Mouse (Mus musculus): ENCODE results near the gene Map4k3. TPM values are rescaled to one million over a fixed set of nuclear protein-coding genes. Genes with fewer than 3 reads are reported as not detected.
"Not testable (repeated sequence)": the region's sequence is repeated elsewhere in the genome, so short reads cannot be mapped to it uniquely, and the experiment has no call there.

Map4k3 gene
- polyA plus RNA-seq, 1 experiment from 2014 or later: 25.4 TPM

- Histone ChIP-seq H3K36me3 (no peaks in the 10 kb centered on the region), H3K9ac (no peak overlapping the region), H3K4me2 (no peak overlapping the region), H3K9me3 (no peaks in the 10 kb centered on the region), H3K27me3 (no peaks in the 10 kb centered on the region), H3K27ac (replicated peaks) (no peak overlapping the region), H3K4me3 (no peak overlapping the region), H3K4me1 (replicated peaks) (peaks cover under 1% of the 10 kb centered on the region; the same call in 1 of the 2 replicates)
- no peak for ATAC-seq (ENCODE audit: low FRiP score, low read depth)
- 87% methylated on average over 4 of the region's 4 CpGs for WGBS
These were observed 156.8 kb downstream of the Map4k3 start for GRCm38 (mm10) chr17:80571460-80571859.

- 94% methylated on average over 1 of the region's 2 CpGs for WGBS
- ATAC-seq (ENCODE audit: low FRiP score, low read depth); H3K4me2 ChIP-seq; H3K27me3 ChIP-seq; H3K4me1 ChIP-seq (replicated peaks); H3K27ac ChIP-seq (replicated peaks); H3K9ac ChIP-seq; H3K36me3 ChIP-seq; H3K9me3 ChIP-seq; H3K4me3 ChIP-seq: not testable (repeated sequence)
These were observed 158.6 kb downstream of the Map4k3 start for GRCm38 (mm10) chr17:80569718-80570117.

DNA sequence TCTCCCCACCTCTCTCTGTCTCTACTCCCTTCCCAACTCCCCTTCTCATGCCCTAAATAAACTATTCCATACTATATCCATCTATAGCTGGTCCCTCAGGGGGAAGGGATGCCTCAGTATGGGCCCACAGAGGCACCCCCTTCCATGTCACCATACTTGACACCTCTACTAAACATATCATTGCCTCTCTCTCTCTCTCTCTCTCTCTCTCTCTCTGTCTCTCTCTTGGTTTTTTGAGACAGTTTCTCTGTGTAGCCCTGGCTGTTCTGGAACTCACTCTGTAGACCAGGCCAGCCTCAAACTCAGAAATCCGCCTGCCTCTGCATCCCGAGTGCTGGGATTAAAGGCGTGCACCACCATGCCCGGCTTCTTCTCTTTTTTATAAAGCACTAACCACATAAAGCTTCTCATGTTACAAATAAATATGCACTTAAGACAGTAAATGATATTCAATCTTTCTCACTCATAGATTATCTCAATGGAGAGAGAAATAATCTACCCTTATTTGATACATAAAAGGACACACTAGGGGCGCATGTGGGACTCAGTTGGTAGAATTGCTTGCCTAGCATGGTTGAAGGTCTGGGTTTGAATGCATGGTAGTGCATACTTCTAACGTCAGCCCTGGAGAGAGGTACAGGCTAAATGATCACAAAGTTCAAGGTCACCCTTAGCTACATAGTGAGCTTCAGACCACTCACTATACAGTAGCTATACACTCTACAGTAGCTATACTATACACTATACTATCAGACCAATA is 159.3 kb downstream of the Map4k3 start:
- H3K4me3 ChIP-seq: no peak overlapping the region
- no peaks in the 10 kb centered on the region for H3K27me3 ChIP-seq
- no peak overlapping the region for H3K4me2 ChIP-seq
- no peaks in the 10 kb centered on the region for H3K36me3 ChIP-seq
- no peak overlapping the region for H3K9ac ChIP-seq
- WGBS: 91% methylated on average over 6 of the region's 6 CpGs
- no peaks in the 10 kb centered on the region for H3K4me1 ChIP-seq (replicated peaks)
- no peak overlapping the region for H3K27ac ChIP-seq (replicated peaks)
- ATAC-seq (ENCODE audit: low FRiP score, low read depth): no peak
- H3K9me3 ChIP-seq: peaks cover 2% of the 10 kb centered on the region; the same call in 1 of the 2 replicates

DNA sequence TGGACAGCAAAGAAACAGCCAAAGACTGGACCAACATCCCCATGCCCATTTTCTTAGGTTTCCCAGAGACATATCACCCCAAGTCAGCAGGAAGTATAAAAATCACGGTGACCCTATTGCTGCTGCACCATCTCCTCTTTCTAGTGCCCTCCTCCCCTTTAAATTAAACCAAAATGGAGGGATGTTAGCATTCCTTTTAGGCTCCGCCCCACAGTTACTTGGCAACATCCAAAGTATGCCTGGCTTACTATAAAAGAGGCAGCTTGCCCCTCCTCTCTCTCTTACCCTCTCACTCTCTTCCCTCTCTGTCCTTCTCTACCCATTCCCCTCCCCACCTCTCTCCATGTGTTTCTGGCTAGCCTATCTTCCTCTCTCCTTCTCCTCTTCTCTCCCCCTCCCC is 159.8 kb downstream of the Map4k3 start:
- Histone ChIP-seq H3K4me3 (no peak overlapping the region), H3K27ac (replicated peaks) (no peak overlapping the region), H3K4me1 (replicated peaks) (no peaks in the 10 kb centered on the region), H3K9me3 (peaks cover 2% of the 10 kb centered on the region; the same call in 1 of the 2 replicates), H3K27me3 (no peaks in the 10 kb centered on the region), H3K9ac (no peak overlapping the region), H3K36me3 (no peaks in the 10 kb centered on the region), H3K4me2 (no peak overlapping the region)
- WGBS: 76% methylated on average over 2 of the region's 2 CpGs
- no peak for ATAC-seq (ENCODE audit: low FRiP score, low read depth)

DNA sequence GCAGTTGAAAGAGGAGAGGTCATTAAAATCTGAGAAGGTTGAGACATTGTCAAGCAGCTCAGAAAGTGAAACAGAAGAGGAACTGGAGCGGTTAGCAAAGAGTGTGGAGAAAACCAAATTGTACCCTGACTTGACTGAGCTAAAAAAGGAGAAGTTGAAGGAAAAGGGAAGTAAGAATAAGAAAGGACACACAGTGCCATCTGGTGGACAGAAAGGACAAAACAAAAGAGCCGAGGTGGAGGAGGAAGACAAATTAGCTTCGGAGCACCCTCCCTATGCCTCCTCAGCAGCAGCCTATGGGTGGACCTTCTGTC is 163.7 kb downstream of the Map4k3 start:
- Histone ChIP-seq H3K9ac (no peak overlapping the region), H3K36me3 (no peaks in the 10 kb centered on the region), H3K4me1 (replicated peaks) (no peaks in the 10 kb centered on the region), H3K4me2 (no peak overlapping the region), H3K27me3 (no peaks in the 10 kb centered on the region), H3K27ac (replicated peaks) (no peak overlapping the region), H3K9me3 (peaks cover 2% of the 10 kb centered on the region; the same call in 1 of the 2 replicates), H3K4me3 (no peak overlapping the region)
- no peak for ATAC-seq (ENCODE audit: low FRiP score, low read depth)
- WGBS: 69% methylated on average over 3 of the region's 3 CpGs

- not testable (repeated sequence) for H3K9me3 ChIP-seq; H3K4me1 ChIP-seq (replicated peaks); H3K9ac ChIP-seq; H3K36me3 ChIP-seq; H3K4me2 ChIP-seq; H3K27me3 ChIP-seq; H3K27ac ChIP-seq (replicated peaks); ATAC-seq (ENCODE audit: low FRiP score, low read depth); H3K4me3 ChIP-seq
- WGBS: 97% methylated on average over 27 of the region's 27 CpGs
These were observed 164.3 kb downstream of the Map4k3 start for GRCm38 (mm10) chr17:80563762-80564610.

GRCm38 (mm10) chr17:80562792-80563191 is 165.5 kb downstream of the Map4k3 start:
- ATAC-seq (ENCODE audit: low FRiP score, low read depth): no peak
- no peaks in the 10 kb centered on the region for H3K27me3 ChIP-seq

DNA sequence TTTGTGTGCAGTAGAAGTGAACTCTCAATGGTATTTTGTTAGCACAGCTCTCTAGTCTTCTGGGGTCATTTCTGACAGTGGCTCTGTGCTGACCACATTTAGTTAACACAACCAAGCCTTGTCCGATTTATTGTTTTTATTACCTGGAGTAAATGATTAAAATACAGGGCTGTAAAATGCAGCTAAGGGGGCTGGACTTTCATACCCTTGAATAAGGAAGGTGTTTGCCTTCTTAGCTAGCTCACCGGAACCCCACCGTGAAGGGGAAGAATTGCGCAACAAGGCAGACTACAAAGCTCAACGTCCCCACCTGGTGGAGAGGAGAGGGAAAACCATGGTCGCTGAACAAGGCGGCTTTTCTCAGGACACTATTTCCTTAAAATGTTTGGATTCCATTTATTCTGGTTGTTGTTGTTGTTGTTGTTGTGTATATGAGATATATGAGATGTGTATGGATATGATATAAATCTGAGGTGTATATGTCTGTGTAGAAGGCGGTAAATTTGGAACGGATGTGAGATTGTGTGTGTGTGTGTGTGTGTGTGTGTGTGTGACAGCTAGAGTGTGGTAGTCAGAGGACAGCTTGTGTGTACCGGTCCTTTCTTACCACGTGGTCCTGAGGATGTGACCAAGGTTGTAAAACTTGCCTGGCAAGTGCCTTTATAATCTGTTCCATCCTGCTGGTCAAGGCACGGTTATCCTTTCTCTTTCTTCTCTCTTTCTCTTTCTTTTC is 167.4 kb downstream of the Map4k3 start:
- Histone ChIP-seq H3K9ac (no peak overlapping the region), H3K4me2 (0 out of 2 replicates have a peak overlapping the region, but pooled peaks have one; percentile 19), H3K4me3 (no peak overlapping the region), H3K27ac (replicated peaks) (no peak overlapping the region), H3K36me3 (0 out of 2 replicates have a peak, but pooled peaks cover 5% of the 10 kb centered on the region), H3K4me1 (replicated peaks) (no peaks in the 10 kb centered on the region), H3K9me3 (no peaks in the 10 kb centered on the region), H3K27me3 (no peaks in the 10 kb centered on the region)
- WGBS: 21% methylated on average over 12 of the region's 12 CpGs
- ATAC-seq (ENCODE audit: low FRiP score, low read depth): peak; percentile 49; the same call in 1 of the 2 replicates

More at GRCm38 (mm10) chr17:80562792-80563191, 165.5 kb downstream of the Map4k3 start:
- Histone ChIP-seq H3K4me3 (no peak overlapping the region), H3K9ac (no peak overlapping the region), H3K4me1 (replicated peaks) (no peaks in the 10 kb centered on the region), H3K36me3 (0 out of 2 replicates have a peak, but pooled peaks cover under 1% of the 10 kb centered on the region), H3K9me3 (peaks cover 2% of the 10 kb centered on the region; the same call in 1 of the 2 replicates), H3K27ac (replicated peaks) (no peak overlapping the region), H3K4me2 (no peak overlapping the region)
- 70% methylated on average over 5 of the region's 5 CpGs for WGBS

DNA sequence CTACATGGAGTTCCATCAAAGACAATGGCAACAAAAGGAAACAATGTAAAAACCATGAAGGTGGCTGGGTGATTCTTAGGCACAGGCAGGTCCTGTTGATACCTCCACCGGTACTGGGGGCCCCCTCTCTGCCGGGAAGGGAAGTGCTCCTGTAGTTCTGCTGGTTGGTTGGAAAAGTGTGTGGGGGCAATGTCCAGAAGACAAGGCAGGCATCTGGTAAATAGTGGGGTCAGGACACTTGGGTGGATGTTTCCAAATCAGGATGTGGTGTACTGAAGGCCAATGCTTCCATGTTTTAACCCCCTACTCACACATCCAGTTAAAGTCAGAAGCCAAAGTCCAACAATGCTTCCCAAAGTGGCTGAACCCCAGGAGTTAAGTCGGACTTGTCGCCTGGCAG is 168.5 kb downstream of the Map4k3 start:
- Histone ChIP-seq H3K4me3 (no peak overlapping the region), H3K27me3 (no peaks in the 10 kb centered on the region), H3K4me2 (no peak overlapping the region), H3K9ac (no peak overlapping the region), H3K27ac (replicated peaks) (no peak overlapping the region), H3K4me1 (replicated peaks) (no peaks in the 10 kb centered on the region), H3K36me3 (0 out of 2 replicates have a peak, but pooled peaks cover 5% of the 10 kb centered on the region), H3K9me3 (no peaks in the 10 kb centered on the region)
- 87% methylated on average over 4 of the region's 4 CpGs for WGBS
- ATAC-seq (ENCODE audit: low FRiP score, low read depth): no peak; the same call in 1 of the 2 replicates

- Histone ChIP-seq H3K4me2 (no peak overlapping the region), H3K27ac (replicated peaks) (no peak overlapping the region), H3K36me3 (0 out of 2 replicates have a peak, but pooled peaks cover 5% of the 10 kb centered on the region), H3K27me3 (no peaks in the 10 kb centered on the region), H3K4me3 (no peak overlapping the region), H3K9ac (no peak overlapping the region), H3K4me1 (replicated peaks) (peaks cover 5% of the 10 kb centered on the region; the same call in 1 of the 2 replicates), H3K9me3 (no peaks in the 10 kb centered on the region)
- WGBS: 41% methylated on average over 11 of the region's 11 CpGs
- ATAC-seq (ENCODE audit: low FRiP score, low read depth): no peak
These were observed 169.2 kb downstream of the Map4k3 start for GRCm38 (mm10) chr17:80559050-80559449.

DNA sequence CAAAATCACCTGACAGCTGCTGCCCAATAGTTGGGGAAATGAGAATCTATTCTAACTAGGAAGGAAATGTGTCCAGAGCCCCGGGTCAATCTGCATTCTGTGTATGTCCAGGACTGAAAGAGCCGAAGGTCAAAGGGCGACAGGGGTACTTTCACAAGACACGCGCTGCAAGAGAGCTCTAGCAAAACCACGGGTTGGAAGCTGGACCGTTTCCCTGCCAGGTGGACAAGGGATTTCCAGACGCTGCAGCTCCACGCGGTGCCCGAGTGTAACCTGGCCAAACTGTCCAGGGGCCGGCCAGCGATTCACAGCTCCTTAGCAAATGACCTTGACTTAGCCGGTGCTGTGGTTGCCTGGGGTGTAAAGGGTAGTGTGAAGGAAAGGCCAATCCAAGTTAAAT is 169.7 kb downstream of the Map4k3 start:
- ATAC-seq (ENCODE audit: low FRiP score, low read depth): no peak
- peaks cover 6% of the 10 kb centered on the region; the same call in 1 of the 2 replicates for H3K4me1 ChIP-seq (replicated peaks)
- H3K4me2 ChIP-seq: no peak overlapping the region
- H3K36me3 ChIP-seq: 0 out of 2 replicates have a peak, but pooled peaks cover 5% of the 10 kb centered on the region
- H3K9me3 ChIP-seq: no peaks in the 10 kb centered on the region
- WGBS: 75% methylated on average over 14 of the region's 14 CpGs
- no peak overlapping the region for H3K9ac ChIP-seq
- no peak overlapping the region for H3K4me3 ChIP-seq
- H3K27ac ChIP-seq (replicated peaks): no peak overlapping the region
- H3K27me3 ChIP-seq: no peaks in the 10 kb centered on the region
